Mouse (Mus musculus): ENCODE data around the gene Il17rd.

- TF ChIP-seq CTCF (IDR thresholded peaks at IDR 0.05), result no peak
- no peak for TF ChIP-seq POLR2A (IDR thresholded peaks at IDR 0.05; ENCODE audit: insufficient read depth, low read depth, low read length)
Measured at GRCm38 (mm10) chr14:26991622-26992021, 47.1 kb upstream of the Il17rd start.

Measured in heart, adult 2 months (tissue).